Mouse (Mus musculus) forebrain, embryonic 11.5 days (tissue): ENCODE measurements around the gene Bad. TPM values are rescaled to one million over a fixed set of nuclear protein-coding genes. Genes with fewer than 3 reads are reported as not detected.

Experiments
- ATAC-seq: fragments of 200-750 bp; cut with Nextera tagmentation; replicated peaks from 2 replicates; pipeline ENCODE4 v1.8.0; 2017; ENCODE audit warnings: moderate TSS enrichment; ENCODE audit not compliant: low FRiP score
- DNase-seq: peaks from one replicate; pipeline ENCODE4 v3.0.0-alpha.2; 2017; ENCODE audit warnings: low spot score
- H3K27ac ChIP-seq: fragments of 300-500 bp; sonication (generic); 2 replicates; pipeline ENCODE4 v1.5.1; 2014; ENCODE audit warnings: low read depth, low read length
- H3K27me3 ChIP-seq: fragments of 300-500 bp; sonication (generic); 2 replicates; pipeline ENCODE4 v1.6.1; 2014; ENCODE audit warnings: mild to moderate bottlenecking, low read length, mixed read lengths; ENCODE audit not compliant: control insufficient read depth, insufficient read depth
- H3K36me3 ChIP-seq: fragments of 300-500 bp; sonication (generic); 2 replicates; pipeline ENCODE4 v1.6.1; 2014; ENCODE audit warnings: mild to moderate bottlenecking, low read length, moderate library complexity, mixed read lengths; ENCODE audit not compliant: control insufficient read depth, insufficient read depth
- H3K4me1 ChIP-seq: fragments of 300-500 bp; sonication (generic); replicated peaks from 2 replicates; pipeline ENCODE4 v1.6.1; 2014; ENCODE audit warnings: low read length, mixed read lengths; ENCODE audit not compliant: control insufficient read depth, insufficient read depth
- H3K4me2 ChIP-seq: fragments of 300-500 bp; sonication (generic); 2 replicates; pipeline ENCODE4 v1.6.1; 2014; ENCODE audit warnings: low read depth, mild to moderate bottlenecking, low read length, moderate library complexity, mixed read lengths; ENCODE audit not compliant: severe bottlenecking
- H3K4me3 ChIP-seq: fragments of 300-500 bp; sonication (generic); 2 replicates; pipeline ENCODE4 v1.5.1; 2014; ENCODE audit warnings: low read depth, low read length
- H3K9ac ChIP-seq: fragments of 300-500 bp; sonication (generic); 2 replicates; pipeline ENCODE4 v1.6.1; 2014; ENCODE audit warnings: low read length
- H3K9me3 ChIP-seq: fragments of 300-500 bp; sonication (generic); 2 replicates; pipeline ENCODE4 v1.6.1; 2016; ENCODE audit warnings: low read length, mixed read lengths; ENCODE audit not compliant: control insufficient read depth
- WGBS: fragments of 180-500 bp; shearing (Covaris S2); extraction: QIAGEN DNeasy Blood & Tissue Kit; methylation state at CpG from one replicate; pipeline ENCODE4 v1.1.7; 2014; 5-methylcytosine and 5-hydroxymethylcytosine counted together
- polyA plus RNA-seq: library from polyadenylated mRNA; unstranded; fragments of >200 nt; fragmentation: Nextera tagmentation; extraction: Ambion mirVana; gene quantifications from 2 replicates; pipeline ENCODE4 v1.2.1, GENCODE M21; 2014

Bad gene
- polyA plus RNA-seq, 1 experiment from 2014 or later = 56.6 TPM

- H3K9me3 ChIP-seq = no peaks in the 10 kb centered on the region
- no peaks in the 10 kb centered on the region for H3K36me3 ChIP-seq
- ATAC-seq (no peak), DNase-seq (no peak)
- WGBS = 20% methylated on average over 3 of the region's 3 CpGs
- peaks cover 48% of the 10 kb centered on the region for H3K27me3 ChIP-seq
- H3K27ac ChIP-seq = no peak overlapping the region
- peaks cover 15% of the 10 kb centered on the region; the same call in 1 of the 2 replicates for H3K4me1 ChIP-seq
- no peak overlapping the region for H3K4me2 ChIP-seq
- no peak overlapping the region for H3K4me3 ChIP-seq
- H3K9ac ChIP-seq = no peak overlapping the region
Measured at GRCm38 (mm10) chr19:6936299-6936698, 5.4 kb upstream of the Bad start.

DNA sequence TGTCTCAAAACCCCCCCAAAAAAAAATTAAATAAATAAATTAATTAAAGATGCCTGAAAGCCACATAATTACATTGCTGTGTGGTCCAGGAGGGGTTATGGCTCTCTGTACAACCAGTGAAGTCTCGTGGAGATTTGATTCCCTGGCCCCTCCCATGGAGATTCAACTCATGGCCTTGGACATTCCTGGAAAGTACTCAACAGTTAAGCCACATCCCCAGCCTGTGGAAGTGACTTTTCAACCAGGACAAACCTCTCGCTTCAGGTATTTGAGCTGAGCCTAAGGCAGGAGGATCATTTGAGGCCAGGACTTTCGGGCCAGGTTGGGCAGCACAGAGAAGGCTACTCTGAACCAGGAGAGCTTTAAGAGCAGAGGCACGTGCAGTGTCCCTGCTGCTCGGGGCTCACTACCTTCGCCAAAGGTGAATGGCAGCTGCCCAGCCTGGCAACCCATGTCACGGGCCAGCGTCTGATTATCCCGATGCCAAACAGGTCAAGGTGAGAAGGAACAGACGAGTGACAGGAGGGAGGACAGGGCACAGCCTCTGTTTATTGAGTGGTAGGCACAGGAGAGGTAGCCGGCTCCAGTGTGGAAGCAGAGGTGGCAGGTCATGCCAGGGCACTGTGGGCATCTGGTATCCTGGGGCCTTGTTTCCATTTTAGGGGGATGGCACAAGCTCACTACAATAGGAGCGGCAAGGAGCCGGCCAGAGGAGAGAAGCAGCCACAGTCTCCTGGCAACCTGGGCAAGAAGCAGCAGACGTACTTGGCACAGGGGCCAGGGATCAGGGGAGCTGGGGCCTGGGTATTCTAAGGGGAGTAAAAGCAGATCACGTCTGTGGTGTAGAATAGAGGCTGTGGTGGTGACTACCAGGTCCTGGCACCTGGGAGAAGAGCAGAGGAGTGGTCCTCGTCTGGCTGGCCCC lies 3.9 kb upstream of the Bad start:
- DNase-seq = no peak
- Histone ChIP-seq H3K9ac (no peak overlapping the region), H3K27ac (no peak overlapping the region), H3K4me2 (no peak overlapping the region), H3K9me3 (no peaks in the 10 kb centered on the region), H3K4me3 (no peak overlapping the region), H3K36me3 (no peaks in the 10 kb centered on the region), H3K27me3 (peaks cover 34% of the 10 kb centered on the region), H3K4me1 (peaks cover 19% of the 10 kb centered on the region; the same call in 1 of the 2 replicates)
- ATAC-seq = no peak
- WGBS = 80% methylated on average over 16 of the region's 16 CpGs

DNA sequence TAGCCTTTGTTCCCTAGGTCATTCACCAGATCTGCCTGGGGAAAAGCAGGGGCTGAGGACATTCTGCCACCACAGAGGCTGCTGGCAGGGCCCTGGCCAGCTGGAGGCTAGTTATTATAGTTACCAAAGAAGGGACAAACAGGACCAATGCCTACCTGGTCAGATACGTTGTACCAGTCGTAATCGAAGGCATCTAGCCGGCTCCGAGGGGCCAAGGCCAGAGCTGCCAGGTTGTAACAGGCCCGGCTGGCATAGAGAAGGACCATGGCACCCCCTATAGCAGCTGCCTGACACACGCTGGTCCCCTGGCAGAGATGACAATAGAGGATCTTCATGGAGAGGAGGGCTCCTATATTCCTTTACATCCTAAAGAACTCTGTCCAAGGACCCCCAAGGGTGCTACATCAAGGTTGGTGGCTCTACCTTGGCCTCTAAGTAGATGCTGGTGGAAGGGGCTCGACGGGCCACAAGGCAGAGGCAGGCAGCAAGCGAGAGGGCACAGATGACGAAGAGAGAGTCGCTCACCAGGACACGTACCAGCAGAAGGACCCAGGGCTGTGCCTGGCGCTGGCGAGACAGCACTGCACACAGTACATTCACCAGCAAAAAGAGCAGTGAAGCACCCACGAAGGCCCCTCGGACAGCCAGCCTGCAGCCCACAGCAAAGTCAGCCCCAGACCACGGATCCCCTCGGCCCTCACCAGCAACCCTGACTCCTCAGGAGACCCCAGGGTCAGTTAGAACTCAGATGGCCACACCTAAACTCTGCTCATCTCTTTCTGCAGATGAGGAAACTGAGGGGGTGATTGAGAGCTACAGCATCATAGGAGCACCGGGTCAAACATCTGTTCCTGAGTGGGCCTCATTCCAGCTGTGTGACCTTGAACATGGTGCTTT lies 2.3 kb upstream of the Bad start:
- Histone ChIP-seq H3K27me3 (peaks cover 19% of the 10 kb centered on the region), H3K4me2 (no peak overlapping the region), H3K4me1 (peaks cover 16% of the 10 kb centered on the region), H3K27ac (no peak overlapping the region), H3K9me3 (no peaks in the 10 kb centered on the region), H3K36me3 (no peaks in the 10 kb centered on the region), H3K4me3 (no peak overlapping the region), H3K9ac (no peak overlapping the region; the same call in 1 of the 2 replicates)
- WGBS = 88% methylated on average over 20 of the region's 20 CpGs
- ATAC-seq (no peak), DNase-seq (no peak)

GRCm38 (mm10) chr19:6940396-6941351 lies 987 bp upstream of the Bad start:
- Histone ChIP-seq H3K27me3 (peaks cover 5% of the 10 kb centered on the region; the same call in 1 of the 2 replicates), H3K9me3 (no peaks in the 10 kb centered on the region), H3K27ac (no peak overlapping the region), H3K4me2 (peak overlapping the region; percentile 97), H3K4me3 (peak overlapping the region; percentile 65), H3K36me3 (no peaks in the 10 kb centered on the region), H3K4me1 (peaks cover 15% of the 10 kb centered on the region), H3K9ac (peak overlapping the region; percentile 91)
- ATAC-seq (peak; percentile 29), DNase-seq (no peak)
- WGBS = 22% methylated on average over 29 of the region's 29 CpGs

DNA sequence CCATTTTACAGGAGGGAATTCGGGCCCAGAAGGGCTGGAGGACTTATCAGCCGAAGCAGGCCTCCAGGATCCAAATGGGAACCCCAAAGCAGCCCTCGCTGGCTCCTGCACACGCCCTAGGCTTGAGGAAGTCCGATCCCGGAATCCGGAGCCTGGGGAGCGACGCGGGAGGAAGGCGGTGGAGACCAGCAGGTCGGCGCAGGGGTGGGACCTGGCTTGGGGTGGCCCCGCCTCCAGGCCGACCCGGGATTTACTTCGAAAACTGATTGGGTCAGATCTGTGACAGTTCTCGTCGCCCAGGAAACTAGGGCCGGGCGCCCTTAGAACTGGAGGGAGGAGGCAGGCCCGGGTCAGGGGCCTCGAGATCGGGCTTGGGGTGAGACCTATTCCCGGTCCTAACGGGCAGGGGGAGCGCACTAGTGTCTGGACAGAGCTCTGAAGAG lies 609 bp downstream of the Bad start, which contains the start of gene Gpr137:
Gpr137 (minus strand) TSS at position 232 of the 443 bp plus-strand sequence.
- peak within 1 kb of the TSS; percentile 91 for H3K27ac ChIP-seq
- H3K4me3 ChIP-seq = peak within 1 kb of the TSS; percentile 65
- peak; percentile 93 for DNase-seq
- no peaks in the 10 kb centered on the region for H3K9me3 ChIP-seq
- H3K36me3 ChIP-seq = no peaks in the 10 kb centered on the region
- no peaks in the 10 kb centered on the region for H3K27me3 ChIP-seq
- peak within 1 kb of the TSS; percentile 91 for H3K9ac ChIP-seq
- H3K4me1 ChIP-seq = peaks cover 15% of the 10 kb centered on the region
- WGBS = under 1% methylated on average over 27 of the region's 27 CpGs
- H3K4me2 ChIP-seq = peak within 1 kb of the TSS; percentile 97
- peak; percentile 86 for ATAC-seq

- peak overlapping the region; percentile 65 for H3K4me3 ChIP-seq
- no peaks in the 10 kb centered on the region for H3K36me3 ChIP-seq
- no peak for ATAC-seq
- peak overlapping the region; percentile 91 for H3K9ac ChIP-seq
- peaks cover 15% of the 10 kb centered on the region for H3K4me1 ChIP-seq
- H3K27ac ChIP-seq = peak overlapping the region; percentile 91
- no peak for DNase-seq
- WGBS = 25% methylated on average over 5 of the region's 5 CpGs
- H3K4me2 ChIP-seq = peak overlapping the region; percentile 97
- no peaks in the 10 kb centered on the region for H3K27me3 ChIP-seq
- no peaks in the 10 kb centered on the region for H3K9me3 ChIP-seq
Measured at GRCm38 (mm10) chr19:6942764-6943163, 1.1 kb downstream of the Bad start.

- Histone ChIP-seq H3K27me3 (no peaks in the 10 kb centered on the region), H3K4me1 (peaks cover 15% of the 10 kb centered on the region), H3K27ac (no peak overlapping the region), H3K4me2 (no peak overlapping the region), H3K9ac (no peak overlapping the region), H3K36me3 (no peaks in the 10 kb centered on the region), H3K4me3 (no peak overlapping the region), H3K9me3 (no peaks in the 10 kb centered on the region)
- no peak for ATAC-seq
- 85% methylated on average over 6 of the region's 6 CpGs for WGBS
- no peak for DNase-seq
Measured at GRCm38 (mm10) chr19:6943709-6944108, 2.0 kb downstream of the Bad start.
